Mouse (Mus musculus) neural tube, embryonic 11.5 days (tissue): ENCODE data around the gene Limd1. TPM values are rescaled to one million over a fixed set of nuclear protein-coding genes. Genes with fewer than 3 reads are reported as not detected.
A peak's percentile ranks its signal among the peaks of the same experiment; 100 is the strongest.

Source experiments
- ATAC-seq: fragments of 200-750 bp; cut with Nextera tagmentation; 2 replicates; pipeline ENCODE4 v1.8.0; 2017; ENCODE audit warnings: moderate number of reproducible peaks, mild to moderate bottlenecking, moderate TSS enrichment, moderate library complexity; ENCODE audit not compliant: insufficient read depth, low FRiP score, low TSS enrichment
- DNase-seq: peaks from one replicate; pipeline ENCODE4 v3.0.0-alpha.2; 2015; ENCODE audit warnings: low spot score
- H3K27ac ChIP-seq: fragments of 300-500 bp; sonication (generic); 2 replicates; pipeline ENCODE4 v1.5.1; 2014; ENCODE audit warnings: low read depth, mild to moderate bottlenecking, low read length
- H3K27me3 ChIP-seq: fragments of 300-500 bp; sonication (generic); 2 replicates; pipeline ENCODE4 v1.6.1; 2014; ENCODE audit warnings: mild to moderate bottlenecking, low read length, mixed read lengths; ENCODE audit not compliant: control insufficient read depth, insufficient read depth
- H3K36me3 ChIP-seq: fragments of 300-500 bp; sonication (generic); 2 replicates; pipeline ENCODE4 v1.6.1; 2014; ENCODE audit warnings: mild to moderate bottlenecking, low read length, moderate library complexity, mixed read lengths; ENCODE audit not compliant: control insufficient read depth, insufficient read depth
- H3K4me1 ChIP-seq: fragments of 300-500 bp; sonication (generic); 2 replicates; pipeline ENCODE4 v1.6.1; 2014; ENCODE audit warnings: low read length, mixed read lengths; ENCODE audit not compliant: control insufficient read depth, insufficient read depth
- H3K4me2 ChIP-seq: fragments of 300-500 bp; sonication (generic); 2 replicates; pipeline ENCODE4 v1.6.1; 2014; ENCODE audit warnings: low read depth, mild to moderate bottlenecking, moderate library complexity
- H3K4me3 ChIP-seq: fragments of 300-500 bp; sonication (generic); 2 replicates; pipeline ENCODE4 v1.5.1; 2014; ENCODE audit warnings: low read depth, low read length
- H3K9ac ChIP-seq: fragments of 300-500 bp; sonication (generic); 2 replicates; pipeline ENCODE4 v1.6.1; 2014; ENCODE audit warnings: mild to moderate bottlenecking, low read length
- H3K9me3 ChIP-seq: fragments of 300-500 bp; sonication (generic); 2 replicates; pipeline ENCODE4 v1.6.1; 2016; ENCODE audit warnings: low read length; ENCODE audit not compliant: control insufficient read depth
- WGBS: fragments of 180-500 bp; shearing (Covaris S2); extraction: QIAGEN DNeasy Blood & Tissue Kit; methylation state at CpG from one replicate; pipeline ENCODE4 v1.1.7; 2014; 5-methylcytosine and 5-hydroxymethylcytosine counted together
- polyA plus RNA-seq: library from polyadenylated mRNA; unstranded; fragments of >200 nt; fragmentation: Nextera tagmentation; extraction: Ambion mirVana; gene quantifications from 2 replicates; pipeline ENCODE4 v1.2.1, GENCODE M21; 2014

The Limd1 gene
- polyA plus RNA-seq, 1 experiment from 2014 or later = 52.4 TPM

- no peaks in the 10 kb centered on the region for H3K27me3 ChIP-seq
- H3K36me3 ChIP-seq = peaks cover 3% of the 10 kb centered on the region; the same call in 1 of the 2 replicates
- H3K4me3 ChIP-seq = peak overlapping the region; percentile 54
- WGBS = 24% methylated on average over 17 of the region's 17 CpGs
- H3K9ac ChIP-seq = peak overlapping the region; percentile 77
- ATAC-seq (no peak), DNase-seq (no peak)
- H3K9me3 ChIP-seq = no peaks in the 10 kb centered on the region
- peaks cover 23% of the 10 kb centered on the region for H3K4me1 ChIP-seq
- H3K27ac ChIP-seq = no peak overlapping the region
- H3K4me2 ChIP-seq = peak overlapping the region; percentile 53
Observed at GRCm38 (mm10) chr9:123479196-123479669, 727 bp downstream of the Limd1 start.

GRCm38 (mm10) chr9:123479876-123480252, 1.4 kb downstream of the Limd1 start:
- Histone ChIP-seq H3K36me3 (peaks cover 5% of the 10 kb centered on the region; the same call in 1 of the 2 replicates), H3K4me2 (peak overlapping the region; percentile 53), H3K27me3 (no peaks in the 10 kb centered on the region), H3K9me3 (no peaks in the 10 kb centered on the region), H3K27ac (no peak overlapping the region), H3K4me1 (peaks cover 23% of the 10 kb centered on the region), H3K4me3 (peak overlapping the region; percentile 54; the same call in 1 of the 2 replicates), H3K9ac (peak overlapping the region; percentile 77; the same call in 1 of the 2 replicates)
- ATAC-seq = no peak
- DNase-seq = no peak
- WGBS = 93% methylated on average over 8 of the region's 8 CpGs

GRCm38 (mm10) chr9:123480253-123480921, 1.9 kb downstream of the Limd1 start:
- peak overlapping the region; percentile 53 for H3K4me2 ChIP-seq
- no peak overlapping the region for H3K27ac ChIP-seq
- WGBS = 84% methylated on average over 18 of the region's 18 CpGs
- H3K27me3 ChIP-seq = no peaks in the 10 kb centered on the region
- no peak for DNase-seq
- peaks cover 5% of the 10 kb centered on the region; the same call in 1 of the 2 replicates for H3K36me3 ChIP-seq
- no peak overlapping the region for H3K9ac ChIP-seq
- no peaks in the 10 kb centered on the region for H3K9me3 ChIP-seq
- peaks cover 23% of the 10 kb centered on the region for H3K4me1 ChIP-seq
- ATAC-seq = no peak
- H3K4me3 ChIP-seq = peak overlapping the region; percentile 1; the same call in 1 of the 2 replicates

GRCm38 (mm10) chr9:123481136-123481535, 2.6 kb downstream of the Limd1 start:
- DNase-seq = no peak
- Histone ChIP-seq H3K4me2 (peak overlapping the region; percentile 53), H3K27me3 (no peaks in the 10 kb centered on the region), H3K9me3 (no peaks in the 10 kb centered on the region), H3K9ac (no peak overlapping the region), H3K4me3 (peak overlapping the region; percentile 1; the same call in 1 of the 2 replicates), H3K36me3 (peaks cover 5% of the 10 kb centered on the region; the same call in 1 of the 2 replicates), H3K27ac (no peak overlapping the region), H3K4me1 (peaks cover 23% of the 10 kb centered on the region)
- no peak for ATAC-seq
- 81% methylated on average over 7 of the region's 7 CpGs for WGBS

- ATAC-seq (no peak), DNase-seq (no peak)
- Histone ChIP-seq H3K4me2 (no peak overlapping the region), H3K9ac (no peak overlapping the region), H3K4me1 (peaks cover 20% of the 10 kb centered on the region), H3K27me3 (no peaks in the 10 kb centered on the region), H3K36me3 (peaks cover 5% of the 10 kb centered on the region), H3K27ac (no peak overlapping the region), H3K4me3 (no peak overlapping the region), H3K9me3 (no peaks in the 10 kb centered on the region)
- 92% methylated on average over 1 of the region's 1 CpGs for whole genome bisulfite sequencing
Observed at GRCm38 (mm10) chr9:123483598-123483997, 5.1 kb downstream of the Limd1 start.

GRCm38 (mm10) chr9:123484830-123485229, 6.3 kb downstream of the Limd1 start:
- Histone ChIP-seq H3K27ac (no peak overlapping the region), H3K9me3 (no peaks in the 10 kb centered on the region), H3K4me3 (no peak overlapping the region), H3K4me2 (no peak overlapping the region), H3K4me1 (peaks cover 14% of the 10 kb centered on the region), H3K9ac (no peak overlapping the region), H3K36me3 (peaks cover 5% of the 10 kb centered on the region), H3K27me3 (no peaks in the 10 kb centered on the region)
- no peak for ATAC-seq
- no peak for DNase-seq
- 91% methylated on average over 3 of the region's 3 CpGs for WGBS

- WGBS = 94% methylated on average over 4 of the region's 4 CpGs
- Histone ChIP-seq H3K27me3 (no peaks in the 10 kb centered on the region), H3K4me3 (no peak overlapping the region), H3K4me2 (no peak overlapping the region), H3K27ac (no peak overlapping the region), H3K9ac (no peak overlapping the region), H3K4me1 (peaks cover 7% of the 10 kb centered on the region), H3K36me3 (peaks cover 5% of the 10 kb centered on the region), H3K9me3 (no peaks in the 10 kb centered on the region)
- no peak for ATAC-seq
- DNase-seq = no peak
Observed at GRCm38 (mm10) chr9:123485561-123485960, 7.1 kb downstream of the Limd1 start.

- Histone ChIP-seq H3K4me2 (no peak overlapping the region), H3K9ac (no peak overlapping the region), H3K4me3 (no peak overlapping the region), H3K27ac (no peak overlapping the region), H3K27me3 (no peaks in the 10 kb centered on the region), H3K9me3 (no peaks in the 10 kb centered on the region), H3K4me1 (no peaks in the 10 kb centered on the region), H3K36me3 (peaks cover 2% of the 10 kb centered on the region)
- DNase-seq (no peak), ATAC-seq (no peak)
- WGBS = 80% methylated on average over 3 of the region's 3 CpGs
Observed at GRCm38 (mm10) chr9:123486635-123487034, 8.1 kb downstream of the Limd1 start.

GRCm38 (mm10) chr9:123489073-123489472, 10.6 kb downstream of the Limd1 start:
- no peaks in the 10 kb centered on the region for H3K4me1 ChIP-seq
- WGBS = 81% methylated on average over 2 of the region's 2 CpGs

More at GRCm38 (mm10) chr9:123489073-123489472, 10.6 kb downstream of the Limd1 start:
- Histone ChIP-seq H3K9me3 (no peaks in the 10 kb centered on the region), H3K27me3 (no peaks in the 10 kb centered on the region), H3K36me3 (peaks cover 2% of the 10 kb centered on the region), H3K27ac (no peak overlapping the region), H3K4me3 (no peak overlapping the region), H3K4me2 (no peak overlapping the region), H3K9ac (no peak overlapping the region)
- DNase-seq = no peak
- no peak for ATAC-seq
